Mouse (Mus musculus): ENCODE measurements around the gene Fibp. TPM values are rescaled to one million over a fixed set of nuclear protein-coding genes. Genes with fewer than 3 reads are reported as not detected.

Fibp gene
- polyA plus RNA-seq, 1 experiment: 130 TPM

GRCm38 (mm10) chr19:5513005-5513349 is 52.6 kb downstream of the Fibp start:
- no peak for DNase-seq (ENCODE audit: extremely low spot score in 1 of 2, low spot score in 1 of 2)

Other genes starting within 250 kb of the Fibp start
- 43.3 and 47.3 TPM in 2 replicates for gene Pacs1, start 187.5 kb upstream of the Fibp start, polyA plus RNA-seq (2012; rRNA removed)
- 168 and 172 TPM in 2 replicates for gene Sf3b2, start 165.2 kb upstream of the Fibp start, polyA plus RNA-seq (2012; rRNA removed)
- 61.5 and 70.3 TPM in 2 replicates for gene Gal3st3, start 162.3 kb upstream of the Fibp start, polyA plus RNA-seq (2012; rRNA removed)
- not detected in 2 replicates for gene Catsper1, start 124.9 kb upstream of the Fibp start, polyA plus RNA-seq (2012; rRNA removed)
- 9.6 and 10.2 TPM in 2 replicates for gene Cst6, start 111.0 kb upstream of the Fibp start, polyA plus RNA-seq (2012; rRNA removed)
- 25.4 and 27.0 TPM in 2 replicates for gene Eif1ad, start 93.9 kb upstream of the Fibp start, polyA plus RNA-seq (2012; rRNA removed)
- 95.2 and 99.8 TPM in 2 replicates for gene Banf1, start 93.4 kb upstream of the Fibp start, polyA plus RNA-seq (2012; rRNA removed)
- gene Sart1, start 71.9 kb upstream of the Fibp start, polyA plus RNA-seq (2012; rRNA removed): 70.5 and 85.4 TPM in 2 replicates
- gene Tsga10ip, start 58.1 kb upstream of the Fibp start, polyA plus RNA-seq (2012; rRNA removed): not detected in 2 replicates
- gene Drap1, start 35.6 kb upstream of the Fibp start, polyA plus RNA-seq (2012; rRNA removed): 305 and 342 TPM in 2 replicates
- 94.3 and 95.0 TPM in 2 replicates for gene AI837181, start 35.5 kb upstream of the Fibp start, polyA plus RNA-seq (2012; rRNA removed)
- gene Fosl1, start 13.1 kb upstream of the Fibp start, polyA plus RNA-seq (2012; rRNA removed): 0.06 and 0.19 TPM in 2 replicates
- gene Ccdc85b, start 2.7 kb upstream of the Fibp start, polyA plus RNA-seq (2012; rRNA removed): 22.4 and 24.7 TPM in 2 replicates
- 0.38 and 0.40 TPM in 2 replicates for gene Ctsw, start 7.9 kb downstream of the Fibp start, polyA plus RNA-seq (2012; rRNA removed)
- gene Efemp2, start 13.3 kb downstream of the Fibp start, polyA plus RNA-seq (2012; rRNA removed): 36.5 and 37.4 TPM in 2 replicates
- gene Mus81, start 27.8 kb downstream of the Fibp start, polyA plus RNA-seq (2012; rRNA removed): 42.4 TPM in 2 replicates
- gene Cfl1, start 29.8 kb downstream of the Fibp start, polyA plus RNA-seq (2012; rRNA removed): 1,335 and 1,444 TPM in 2 replicates
- gene 1700020D05Rik, start 43.2 kb downstream of the Fibp start, polyA plus RNA-seq (2012; rRNA removed): 5.4 and 5.9 TPM in 2 replicates
- 152 and 164 TPM in 2 replicates for gene Snx32, start 49.9 kb downstream of the Fibp start, polyA plus RNA-seq (2012; rRNA removed)
- 0.04 TPM in 2 replicates for gene Ovol1, start 100.0 kb downstream of the Fibp start, polyA plus RNA-seq (2012; rRNA removed)
- 2.5 and 2.8 TPM in 2 replicates for gene Ap5b1, start 107.4 kb downstream of the Fibp start, polyA plus RNA-seq (2012; rRNA removed)
- 50.2 and 56.5 TPM in 2 replicates for gene Rnaseh2c, start 141.3 kb downstream of the Fibp start, polyA plus RNA-seq (2012; rRNA removed)
- gene Kat5, start 149.6 kb downstream of the Fibp start, polyA plus RNA-seq (2012; rRNA removed): 109 and 111 TPM in 2 replicates
- 32.6 and 33.4 TPM in 2 replicates for gene Rela, start 176.9 kb downstream of the Fibp start, polyA plus RNA-seq (2012; rRNA removed)
- 18.0 and 24.0 TPM in 2 replicates for gene Sipa1, start 203.1 kb downstream of the Fibp start, polyA plus RNA-seq (2012; rRNA removed)
- 18.9 and 20.4 TPM in 2 replicates for gene Map3k11, start 228.1 kb downstream of the Fibp start, polyA plus RNA-seq (2012; rRNA removed)
- gene Pcnx3, start 228.3 kb downstream of the Fibp start, polyA plus RNA-seq (2012; rRNA removed): 68.4 and 72.5 TPM in 2 replicates
- 0.22 and 0.27 TPM in 2 replicates for gene Kcnk7, start 243.8 kb downstream of the Fibp start, polyA plus RNA-seq (2012; rRNA removed)

Data from frontal cortex, adult 2 months (tissue).